Mouse (Mus musculus): ENCODE data around the gene Slc7a1. TPM values are rescaled to one million over a fixed set of nuclear protein-coding genes. Genes with fewer than 3 reads are reported as not detected.
A peak's percentile ranks its signal among the peaks of the same experiment; 100 is the strongest.

The Slc7a1 gene
- total and polyA plus RNA-seq, 3 experiments, result 20.5 to 78.3 (median 69.5) TPM

GRCm38 (mm10) chr5:148325317-148325885 is 74.3 kb downstream of the Slc7a1 start (continued):
- TF ChIP-seq MXI1 (IDR thresholded peaks at IDR 0.05; ENCODE audit: low read depth, low read length) (no peak), KAT2A (IDR thresholded peaks at IDR 0.05; ENCODE audit: insufficient replicate concordance, low read length) (no peak), ZMIZ1 (IDR thresholded peaks at IDR 0.05; ENCODE audit: low read depth, low read length) (no peak), ELF1 (IDR thresholded peaks at IDR 0.05; ENCODE audit: low read depth, low read length) (no peak), ZNF384 (IDR thresholded peaks at IDR 0.05; ENCODE audit: low read depth, low read length) (no peak), ETS1 (conservative IDR thresholded peaks at IDR 0.05; ENCODE audit: low read depth, low read length) (no peak), RAD21 (IDR thresholded peaks at IDR 0.05; ENCODE audit: low read depth, low read length) (peak; percentile 92), SIN3A (IDR thresholded peaks at IDR 0.05; ENCODE audit: low read length) (no peak), HCFC1 (IDR thresholded peaks at IDR 0.05; ENCODE audit: low read depth, low read length) (no peak), TBP (conservative IDR thresholded peaks at IDR 0.05; ENCODE audit: low read depth, low read length) (no peak), USF1 (IDR thresholded peaks at IDR 0.05; ENCODE audit: low read depth, low read length) (no peak), CTCF (conservative IDR thresholded peaks at IDR 0.05 in 1 of 2, IDR thresholded peaks at IDR 0.05 in 1 of 2; ENCODE audit: low read depth in 2 of 2, low read length in 2 of 2) (peak; percentile 95 to 99), SMC3 (IDR thresholded peaks at IDR 0.05; ENCODE audit: low read depth, low read length) (peak; percentile 94)

- no peaks in the 10 kb centered on the region for H3K36me3 ChIP-seq (replicated peaks in 1 of 2; ENCODE audit: control insufficient read depth in 1 of 2, insufficient read depth in 1 of 2, low read length in 1 of 2)
- in situ Hi-C loops (cut with MboI; ENCODE audit: low pct_ligation_motif_present, low pct_unique_long_range_greater_than_20kb, low sequenced_read_pairs), result no loop called here
- no peak overlapping the region for H3K27ac ChIP-seq (ENCODE audit: insufficient read depth, low read depth)
- TF ChIP-seq IRF4 (IDR thresholded peaks at IDR 0.05; ENCODE audit: low read depth, low read length), result no peak
- no peak for TF ChIP-seq POLR2A (IDR thresholded peaks at IDR 0.05; ENCODE audit: low read depth, low read length)
- TF ChIP-seq NRF1 (IDR thresholded peaks at IDR 0.05; ENCODE audit: low read depth, low read length), result no peak
- no peak for TF ChIP-seq ZC3H11A (IDR thresholded peaks at IDR 0.05; ENCODE audit: low read depth, low read length)
- no peak for TF ChIP-seq CTCF (conservative IDR thresholded peaks at IDR 0.05 in 1 of 2, IDR thresholded peaks at IDR 0.05 in 1 of 2; ENCODE audit: low read depth in 2 of 2, low read length in 2 of 2)
- no peak for TF ChIP-seq POLR2AphosphoS2 (IDR thresholded peaks at IDR 0.05; ENCODE audit: low read depth, low read length)
- no peak for TF ChIP-seq JUN (IDR thresholded peaks at IDR 0.05; ENCODE audit: insufficient read depth, low read depth, low read length)
- no peak for TF ChIP-seq PAX5 (IDR thresholded peaks at IDR 0.05; ENCODE audit: low read length)
- no peak for TF ChIP-seq ZMIZ1 (IDR thresholded peaks at IDR 0.05; ENCODE audit: low read depth, low read length)
- no peak overlapping the region for H3K4me3 ChIP-seq (replicated peaks in 1 of 3; ENCODE audit: low read depth in 2 of 3, low read length in 2 of 3, poor library complexity in 1 of 3)
- H3K27me3 ChIP-seq (replicated peaks), result no peaks in the 10 kb centered on the region
- dilution Hi-C loops (cut with MboI; ENCODE audit: extremely low pct_ligation_motif_present, extremely low pct_unique_long_range_greater_than_20kb, low sequenced_read_pairs), result no loop called here
- H3K79me2 ChIP-seq (replicated peaks; ENCODE audit: control insufficient read depth, extremely low read depth, insufficient read depth, poor library complexity, severe bottlenecking), result no peaks in the 10 kb centered on the region
- H3K4me1 ChIP-seq (ENCODE audit: control insufficient read depth in 1 of 2, insufficient read depth in 2 of 2), result no peaks in the 10 kb centered on the region
- H3K9ac ChIP-seq (ENCODE audit: insufficient read depth, low read depth), result no peak overlapping the region
- DNase-seq (ENCODE audit: extremely low read depth), result no peak
- H3K9me3 ChIP-seq (replicated peaks; ENCODE audit: low read length), result no peaks in the 10 kb centered on the region
- H3K4me2 ChIP-seq (ENCODE audit: insufficient read depth, low read depth, poor library complexity, severe bottlenecking), result no peak overlapping the region
Measured at GRCm38 (mm10) chr5:148314931-148315330, 84.8 kb downstream of the Slc7a1 start.
